Mouse (Mus musculus) liver, embryonic 13.5 days (tissue): ENCODE measurements at regions not wholly inside any gene's neighbourhood (a gene's known extent, or its start where the extent isn't known, plus 50 kb on each side); places are given as distances from the start of the nearest gene placed in this dataset.

Experiments
- ATAC-seq: fragments of 200-750 bp; cut with Nextera tagmentation; 2 replicates; pipeline ENCODE4 v1.8.0; 2017; ENCODE audit warnings: low read depth, mild to moderate bottlenecking, moderate number of reproducible peaks, moderate library complexity
- DNase-seq: peaks from one replicate; pipeline ENCODE4 v3.0.0; 2022
- H3K27ac ChIP-seq: fragments of 300-500 bp; sonication (generic); 2 replicates; pipeline ENCODE4 v1.5.1; 2015; ENCODE audit warnings: moderate library complexity, mild to moderate bottlenecking, inconsistent platforms
- H3K27me3 ChIP-seq: fragments of 300-500 bp; sonication (generic); 2 replicates; pipeline ENCODE4 v1.6.1; 2015; ENCODE audit warnings: mild to moderate bottlenecking, inconsistent platforms
- H3K36me3 ChIP-seq: fragments of 300-500 bp; sonication (generic); 2 replicates; pipeline ENCODE4 v1.6.1; 2015; ENCODE audit warnings: mild to moderate bottlenecking, inconsistent platforms
- H3K4me1 ChIP-seq: fragments of 300-500 bp; sonication (generic); replicated peaks from 2 replicates; pipeline ENCODE4 v1.6.1; 2015; ENCODE audit warnings: inconsistent platforms
- H3K4me2 ChIP-seq: fragments of 300-500 bp; sonication (generic); 2 replicates; pipeline ENCODE4 v1.6.1; 2015; ENCODE audit warnings: inconsistent platforms, mild to moderate bottlenecking, moderate library complexity
- H3K4me3 ChIP-seq: fragments of 300-500 bp; sonication (generic); replicated peaks from 2 replicates; pipeline ENCODE4 v1.5.1; 2015; ENCODE audit warnings: mild to moderate bottlenecking, inconsistent platforms
- H3K9ac ChIP-seq: fragments of 300-500 bp; sonication (generic); 2 replicates; pipeline ENCODE4 v1.6.1; 2015; ENCODE audit warnings: mild to moderate bottlenecking, inconsistent platforms
- H3K9me3 ChIP-seq: fragments of 300-500 bp; sonication (generic); replicated peaks from 2 replicates; pipeline ENCODE4 v1.6.1; 2016; ENCODE audit warnings: inconsistent platforms
- WGBS: fragments of 180-500 bp; shearing (Covaris S2); methylation state at CpG from one replicate; pipeline ENCODE4 v1.1.7; 2015; ENCODE audit not compliant: insufficient replicate concordance; 5-methylcytosine and 5-hydroxymethylcytosine counted together

DNA sequence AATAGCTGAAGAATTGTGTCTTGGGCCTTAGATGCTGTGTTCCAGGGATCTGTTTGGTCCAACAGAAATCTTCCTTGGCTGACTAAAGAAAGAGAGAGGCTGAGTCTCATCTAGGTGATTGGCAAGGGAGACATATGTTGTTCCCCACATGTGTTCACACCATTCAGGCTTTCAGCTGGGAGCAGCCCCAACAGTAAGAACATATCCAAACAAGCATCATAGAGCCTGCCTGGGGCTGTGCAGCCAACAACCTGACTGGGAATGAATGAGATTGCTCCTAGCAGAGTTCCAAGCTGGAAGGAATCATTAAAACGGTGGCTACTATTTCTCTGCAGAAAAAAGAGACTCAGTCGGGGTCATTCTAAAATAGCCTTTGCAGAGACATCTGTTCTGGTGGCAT is 350.3 kb downstream of the Lpin1 start:
- H3K4me1 ChIP-seq: no peaks in the 10 kb centered on the region
- no peak overlapping the region for H3K4me2 ChIP-seq
- no peaks in the 10 kb centered on the region for H3K36me3 ChIP-seq
- 58% methylated on average over 2 of the region's 2 CpGs for WGBS
- no peak for DNase-seq
- no peak for ATAC-seq
- no peaks in the 10 kb centered on the region for H3K27me3 ChIP-seq
- no peak overlapping the region for H3K4me3 ChIP-seq
- no peaks in the 10 kb centered on the region for H3K9me3 ChIP-seq
- H3K27ac ChIP-seq: no peak overlapping the region
- H3K9ac ChIP-seq: no peak overlapping the region

DNA sequence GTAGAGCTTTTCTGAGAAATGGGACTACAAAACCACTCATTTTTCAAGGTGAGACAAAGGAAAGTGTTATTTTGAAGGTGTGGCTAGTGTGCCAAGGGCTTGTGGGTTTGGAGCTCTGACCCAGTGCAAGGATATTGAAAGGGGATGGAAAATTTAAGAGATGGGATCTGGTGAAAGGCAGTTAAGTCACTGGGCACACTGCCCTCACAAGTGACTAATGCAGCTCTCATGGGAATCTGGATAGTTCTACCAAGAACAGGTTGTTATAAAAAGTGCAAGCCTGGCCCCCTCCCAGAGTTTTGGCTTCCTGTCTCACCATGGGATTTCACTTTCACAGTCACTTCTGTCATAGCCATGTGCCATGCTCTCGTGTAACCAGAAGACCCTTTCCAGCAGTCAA is 360.1 kb downstream of the Lpin1 start:
- Histone ChIP-seq H3K9ac (no peak overlapping the region), H3K27me3 (no peaks in the 10 kb centered on the region), H3K4me1 (no peaks in the 10 kb centered on the region), H3K27ac (no peak overlapping the region), H3K4me2 (no peak overlapping the region), H3K36me3 (no peaks in the 10 kb centered on the region), H3K9me3 (no peaks in the 10 kb centered on the region), H3K4me3 (no peak overlapping the region)
- no peak for ATAC-seq
- 61% methylated on average over 1 of the region's 1 CpGs for WGBS
- no peak for DNase-seq

DNA sequence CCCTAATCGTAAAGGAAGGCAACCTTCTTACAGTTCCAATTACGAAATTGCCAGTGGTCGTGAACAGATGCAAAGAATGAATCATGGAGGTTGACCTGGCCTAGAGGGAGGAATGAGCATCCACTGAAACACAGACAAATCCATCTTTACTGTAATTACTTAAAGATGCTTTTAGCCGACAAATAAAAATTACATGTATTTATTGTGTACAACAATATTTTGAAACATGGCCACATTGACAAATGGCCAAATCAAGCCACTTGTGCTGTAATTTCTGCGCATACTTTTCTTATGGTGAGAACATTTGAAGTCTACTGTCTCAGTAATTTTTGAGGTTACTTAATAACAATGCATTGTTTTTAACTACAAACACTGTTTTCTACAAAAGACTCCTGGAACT is 360.7 kb downstream of the Lpin1 start:
- H3K4me2 ChIP-seq: no peak overlapping the region
- ATAC-seq (no peak), DNase-seq (no peak)
- H3K9me3 ChIP-seq: no peaks in the 10 kb centered on the region
- no peaks in the 10 kb centered on the region for H3K36me3 ChIP-seq
- H3K27ac ChIP-seq: no peak overlapping the region
- no peaks in the 10 kb centered on the region for H3K27me3 ChIP-seq
- 73% methylated on average over 5 of the region's 5 CpGs for WGBS
- H3K9ac ChIP-seq: no peak overlapping the region
- H3K4me3 ChIP-seq: no peak overlapping the region
- H3K4me1 ChIP-seq: no peaks in the 10 kb centered on the region

DNA sequence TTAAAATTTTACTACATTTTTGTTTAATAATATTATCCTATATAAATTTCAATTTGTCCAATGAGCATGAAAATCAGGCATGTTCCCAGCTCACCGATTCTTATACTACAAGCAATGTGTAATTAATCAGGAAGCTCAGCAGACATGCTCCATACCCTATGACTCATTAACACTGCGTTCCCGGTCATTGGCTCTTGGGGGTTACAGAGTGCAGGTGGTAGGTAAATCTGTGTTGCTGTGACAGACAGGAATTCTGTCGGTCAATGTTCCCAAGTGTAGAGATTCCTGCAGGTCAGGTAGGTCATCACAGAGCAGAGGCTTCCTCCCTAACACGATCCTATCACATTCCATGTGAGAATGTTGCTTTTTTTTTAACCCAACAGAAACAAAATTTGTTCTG is 371.0 kb downstream of the Lpin1 start:
- H3K36me3 ChIP-seq: no peaks in the 10 kb centered on the region
- no peak for DNase-seq
- 66% methylated on average over 5 of the region's 5 CpGs for WGBS
- H3K9ac ChIP-seq: no peak overlapping the region
- no peaks in the 10 kb centered on the region for H3K9me3 ChIP-seq
- H3K27me3 ChIP-seq: no peaks in the 10 kb centered on the region
- H3K4me1 ChIP-seq: no peaks in the 10 kb centered on the region
- ATAC-seq: no peak
- H3K4me2 ChIP-seq: no peak overlapping the region
- no peak overlapping the region for H3K27ac ChIP-seq
- no peak overlapping the region for H3K4me3 ChIP-seq

DNA sequence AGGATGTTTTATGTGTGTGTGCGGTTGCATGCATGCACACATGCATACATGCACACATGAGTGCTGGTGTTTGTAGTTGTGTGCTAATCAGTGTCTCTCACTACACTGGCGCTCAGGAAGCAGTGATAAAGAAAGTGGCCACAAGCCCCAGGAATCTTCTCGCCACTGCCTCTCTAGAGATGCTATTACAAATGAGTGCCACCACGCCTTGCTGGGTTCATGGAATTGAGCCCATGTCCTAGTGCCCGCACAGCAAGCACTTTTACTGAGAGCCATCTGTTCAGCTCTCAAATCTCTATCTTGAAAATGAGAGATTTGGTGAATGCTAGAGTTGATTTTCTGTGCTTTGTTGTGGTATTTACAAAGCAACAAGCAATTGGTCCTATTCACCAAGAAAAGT is 373.3 kb downstream of the Lpin1 start:
- Histone ChIP-seq H3K27me3 (no peaks in the 10 kb centered on the region), H3K4me3 (no peak overlapping the region), H3K4me1 (no peaks in the 10 kb centered on the region), H3K36me3 (no peaks in the 10 kb centered on the region), H3K27ac (no peak overlapping the region), H3K9me3 (no peaks in the 10 kb centered on the region), H3K9ac (no peak overlapping the region), H3K4me2 (no peak overlapping the region)
- 57% methylated on average over 5 of the region's 5 CpGs for WGBS
- DNase-seq: no peak
- ATAC-seq: no peak

DNA sequence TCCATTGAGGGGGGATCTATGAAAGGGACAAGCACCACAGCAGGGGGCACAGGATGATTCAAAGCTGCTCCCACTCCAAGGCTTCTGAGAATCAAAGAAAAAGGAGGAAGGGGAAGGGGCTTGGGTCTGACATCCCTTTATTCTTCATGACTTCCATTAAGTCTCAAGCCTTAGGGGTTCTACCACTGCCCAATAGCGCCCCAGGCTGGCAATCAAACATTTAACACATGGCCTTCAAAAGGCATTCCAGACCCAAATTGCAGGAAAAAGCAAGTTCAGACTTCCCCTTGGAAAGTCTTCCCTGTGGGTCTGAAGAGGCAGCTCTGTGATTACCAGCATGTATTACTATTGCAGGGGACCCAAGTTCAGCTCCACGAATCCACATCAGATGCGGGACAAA is 377.2 kb downstream of the Lpin1 start:
- DNase-seq (no peak), ATAC-seq (no peak)
- no peak overlapping the region for H3K4me3 ChIP-seq
- no peak overlapping the region for H3K27ac ChIP-seq
- no peaks in the 10 kb centered on the region for H3K4me1 ChIP-seq
- H3K27me3 ChIP-seq: no peaks in the 10 kb centered on the region
- H3K4me2 ChIP-seq: no peak overlapping the region
- no peak overlapping the region for H3K9ac ChIP-seq
- H3K9me3 ChIP-seq: no peaks in the 10 kb centered on the region
- no peaks in the 10 kb centered on the region for H3K36me3 ChIP-seq
- 76% methylated on average over 3 of the region's 3 CpGs for WGBS

DNA sequence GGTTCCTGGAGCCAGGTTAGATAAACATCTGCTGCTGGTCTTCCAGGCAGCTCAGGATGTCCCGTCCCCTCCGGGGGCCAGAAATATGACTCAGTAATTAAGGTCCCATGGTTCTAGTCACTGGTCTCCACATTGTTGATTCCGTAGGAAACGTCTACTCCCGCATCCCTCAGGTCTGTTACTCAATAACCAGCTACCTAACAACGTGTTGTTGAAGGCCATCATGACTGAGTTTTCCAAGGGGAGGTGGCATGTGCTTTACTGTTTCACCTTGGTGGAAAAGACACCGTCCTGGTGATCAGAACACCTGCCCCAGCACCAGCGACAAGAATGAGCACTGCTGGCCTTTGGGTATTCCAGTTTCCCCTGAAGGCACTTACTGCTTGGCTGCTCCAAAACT is 377.9 kb downstream of the Lpin1 start:
- Histone ChIP-seq H3K36me3 (no peaks in the 10 kb centered on the region), H3K4me1 (no peaks in the 10 kb centered on the region), H3K4me3 (no peak overlapping the region), H3K4me2 (no peak overlapping the region), H3K27ac (no peak overlapping the region), H3K9ac (no peak overlapping the region), H3K9me3 (no peaks in the 10 kb centered on the region), H3K27me3 (no peaks in the 10 kb centered on the region)
- 56% methylated on average over 8 of the region's 8 CpGs for WGBS
- ATAC-seq (no peak), DNase-seq (no peak)

DNA sequence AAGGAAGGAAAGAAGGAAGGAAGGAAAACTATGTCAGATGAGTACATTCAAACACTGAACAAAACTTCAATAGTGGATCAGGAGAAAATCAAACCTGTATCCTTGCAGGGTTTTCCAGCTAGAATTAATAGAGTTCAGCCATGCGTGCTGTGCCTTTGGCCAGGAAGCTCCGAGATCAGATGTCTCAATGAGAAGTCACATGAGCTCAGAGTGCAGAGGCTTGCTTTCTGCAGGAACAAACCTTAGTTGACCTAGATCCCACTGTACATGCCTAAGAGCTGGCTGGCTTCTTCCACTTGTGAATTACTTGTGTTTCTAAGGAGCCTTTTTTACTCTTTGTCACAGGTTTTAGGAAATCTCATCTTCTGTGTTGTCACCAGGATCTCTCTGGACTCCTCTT is 378.7 kb downstream of the Lpin1 start:
- no peak for DNase-seq
- no peak for ATAC-seq

DNA sequence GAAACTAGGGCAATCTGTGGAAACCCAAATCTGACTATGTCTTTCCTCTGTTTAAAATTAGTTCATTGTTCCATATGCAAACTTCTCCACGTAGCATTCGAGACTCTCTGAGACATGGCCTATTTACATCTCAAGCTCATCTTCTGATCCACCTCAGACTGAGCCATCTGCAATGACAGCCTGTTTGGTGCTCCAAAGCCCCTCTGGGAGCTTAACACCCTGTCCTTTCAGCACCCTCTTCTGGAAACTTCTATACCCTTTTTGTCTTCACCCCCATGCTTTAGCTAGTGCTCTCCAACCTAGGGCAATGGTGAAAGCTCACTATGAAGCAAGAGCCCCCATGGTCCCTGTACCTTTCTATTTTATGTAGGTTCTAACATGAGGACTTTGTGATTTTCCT is 379.7 kb downstream of the Lpin1 start:
- Histone ChIP-seq H3K9ac (no peak overlapping the region), H3K4me2 (no peak overlapping the region), H3K36me3 (no peaks in the 10 kb centered on the region), H3K9me3 (no peaks in the 10 kb centered on the region), H3K4me3 (no peak overlapping the region), H3K27me3 (no peaks in the 10 kb centered on the region), H3K4me1 (peaks cover 2% of the 10 kb centered on the region; the same call in 1 of the 2 replicates), H3K27ac (no peak overlapping the region)
- 68% methylated on average over 2 of the region's 2 CpGs for WGBS
- ATAC-seq: no peak
- DNase-seq: no peak

More for the DNA sequence above, 378.7 kb downstream of the Lpin1 start:
- H3K4me2 ChIP-seq: no peak overlapping the region
- H3K27me3 ChIP-seq: no peaks in the 10 kb centered on the region
- 46% methylated on average over 2 of the region's 2 CpGs for WGBS
- no peak overlapping the region for H3K9ac ChIP-seq
- H3K9me3 ChIP-seq: no peaks in the 10 kb centered on the region
- H3K27ac ChIP-seq: no peak overlapping the region
- H3K4me1 ChIP-seq: no peaks in the 10 kb centered on the region
- no peak overlapping the region for H3K4me3 ChIP-seq
- no peaks in the 10 kb centered on the region for H3K36me3 ChIP-seq

DNA sequence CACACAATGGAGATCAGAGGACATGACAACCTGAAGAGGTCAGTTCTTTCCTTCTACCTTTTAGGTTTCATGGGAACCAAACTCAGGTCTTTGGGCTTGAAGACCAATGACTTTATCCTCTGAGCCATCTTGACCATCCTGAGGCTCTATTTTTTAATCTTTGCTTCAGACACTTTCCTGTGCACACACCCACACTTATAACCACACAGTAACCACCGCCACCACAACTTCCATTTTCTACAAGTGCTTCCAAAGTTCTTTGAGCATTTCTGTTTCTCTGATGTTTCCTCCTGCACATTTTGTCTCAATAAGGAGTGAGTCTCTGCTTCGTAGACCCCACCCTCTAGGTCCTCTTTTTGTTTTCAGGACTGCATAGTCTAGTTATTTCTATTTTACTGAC is 385.3 kb downstream of the Lpin1 start:
- Histone ChIP-seq H3K9me3 (no peaks in the 10 kb centered on the region), H3K4me1 (peaks cover 6% of the 10 kb centered on the region; the same call in 1 of the 2 replicates), H3K36me3 (no peaks in the 10 kb centered on the region), H3K4me3 (no peak overlapping the region), H3K4me2 (no peak overlapping the region), H3K27ac (no peak overlapping the region), H3K9ac (no peak overlapping the region), H3K27me3 (no peaks in the 10 kb centered on the region)
- no peak for ATAC-seq
- 15% methylated on average over 2 of the region's 2 CpGs for WGBS
- no peak for DNase-seq

DNA sequence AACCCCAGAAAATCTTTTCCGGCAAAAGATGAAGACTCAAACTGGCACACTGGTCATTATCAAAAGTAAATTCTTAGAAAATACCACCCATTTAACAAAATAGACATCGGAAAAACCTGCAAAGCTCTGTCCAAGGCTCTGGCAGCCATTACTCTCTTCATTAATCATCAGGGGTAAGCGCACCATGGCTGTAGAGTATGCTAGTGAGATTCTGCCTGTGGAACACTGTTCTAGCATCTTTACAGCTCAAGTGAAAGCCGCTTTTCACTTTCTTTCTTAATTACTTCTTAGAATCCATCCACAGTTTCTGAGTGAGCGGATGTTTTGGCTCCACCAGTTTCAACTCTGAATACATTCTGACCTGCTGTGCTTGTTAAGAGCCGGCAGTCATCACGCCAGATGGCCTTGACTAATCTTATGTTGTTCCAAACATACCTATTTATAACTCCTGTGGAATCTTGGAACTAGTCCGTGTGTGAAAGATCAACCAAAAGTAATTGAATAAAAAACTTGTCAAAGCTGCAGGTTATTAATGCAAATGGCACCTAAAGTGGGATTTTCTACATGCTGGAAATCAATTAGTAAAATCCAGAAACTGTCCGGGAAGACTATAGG is 387.8 kb downstream of the Lpin1 start:
- H3K4me2 ChIP-seq: no peak overlapping the region
- no peak overlapping the region for H3K4me3 ChIP-seq
- H3K27me3 ChIP-seq: no peaks in the 10 kb centered on the region
- H3K36me3 ChIP-seq: no peaks in the 10 kb centered on the region
- peaks cover 6% of the 10 kb centered on the region; the same call in 1 of the 2 replicates for H3K4me1 ChIP-seq
- DNase-seq (no peak), ATAC-seq (no peak)
- no peak overlapping the region for H3K27ac ChIP-seq
- 64% methylated on average over 9 of the region's 9 CpGs for WGBS
- H3K9me3 ChIP-seq: no peaks in the 10 kb centered on the region
- no peak overlapping the region for H3K9ac ChIP-seq

DNA sequence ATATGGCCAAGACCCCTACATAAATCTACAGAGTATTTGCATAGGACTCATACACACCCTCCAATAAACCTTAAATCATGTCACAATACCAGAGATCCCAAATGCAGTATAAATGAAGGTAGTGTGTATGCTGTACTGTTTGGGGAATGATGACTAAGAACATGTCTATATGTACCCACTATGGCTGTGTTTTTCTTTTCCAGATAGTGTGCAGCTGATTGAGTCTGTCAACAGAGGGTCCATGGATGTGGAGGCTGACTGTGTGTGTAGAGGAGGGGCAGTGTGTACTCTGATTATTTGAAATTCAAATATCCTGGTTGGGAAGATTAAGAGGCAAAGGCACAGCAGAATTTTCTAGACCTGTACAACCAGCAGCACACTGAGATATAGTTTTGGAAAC is 388.6 kb downstream of the Lpin1 start:
- Histone ChIP-seq H3K27ac (no peak overlapping the region), H3K36me3 (no peaks in the 10 kb centered on the region), H3K4me2 (no peak overlapping the region), H3K9me3 (no peaks in the 10 kb centered on the region), H3K9ac (no peak overlapping the region), H3K4me1 (peaks cover 6% of the 10 kb centered on the region; the same call in 1 of the 2 replicates), H3K27me3 (no peaks in the 10 kb centered on the region), H3K4me3 (no peak overlapping the region)
- DNase-seq (no peak), ATAC-seq (no peak)
